Mouse (Mus musculus) lung, embryonic 15.5 days (tissue): ENCODE measurements at regions not wholly inside any gene's neighbourhood (a gene's known extent, or its start where the extent isn't known, plus 50 kb on each side); places are given as distances from the start of the nearest gene placed in this dataset.

Experiments
- ATAC-seq: fragments of 200-750 bp; cut with Nextera tagmentation; 2 replicates; pipeline ENCODE4 v1.8.0; 2017; ENCODE audit warnings: moderate number of reproducible peaks, borderline replicate concordance; ENCODE audit not compliant: low FRiP score, low TSS enrichment; ENCODE audit errors: extremely low read depth
- H3K27ac ChIP-seq: fragments of 300-500 bp; sonication (generic); 2 replicates; pipeline ENCODE4 v1.5.1; 2015; ENCODE audit warnings: moderate library complexity, mild to moderate bottlenecking, inconsistent platforms
- H3K27me3 ChIP-seq: fragments of 300-500 bp; sonication (generic); 2 replicates; pipeline ENCODE4 v1.6.1; 2015; ENCODE audit warnings: inconsistent platforms
- H3K36me3 ChIP-seq: fragments of 300-500 bp; sonication (generic); 2 replicates; pipeline ENCODE4 v1.6.1; 2015; ENCODE audit warnings: inconsistent platforms
- H3K4me1 ChIP-seq: fragments of 300-500 bp; sonication (generic); 2 replicates; pipeline ENCODE4 v1.6.1; 2015; ENCODE audit warnings: inconsistent platforms
- H3K4me2 ChIP-seq: fragments of 300-500 bp; sonication (generic); 2 replicates; pipeline ENCODE4 v1.6.1; 2015; ENCODE audit warnings: inconsistent platforms, mild to moderate bottlenecking, moderate library complexity
- H3K4me3 ChIP-seq: fragments of 300-500 bp; sonication (generic); 2 replicates; pipeline ENCODE4 v1.5.1; 2015; ENCODE audit warnings: mild to moderate bottlenecking, inconsistent platforms
- H3K9ac ChIP-seq: fragments of 300-500 bp; sonication (generic); 2 replicates; pipeline ENCODE4 v1.6.1; 2015; ENCODE audit warnings: inconsistent platforms
- H3K9me3 ChIP-seq: fragments of 300-500 bp; sonication (generic); 2 replicates; pipeline ENCODE4 v1.6.1; 2016; ENCODE audit warnings: inconsistent platforms
- WGBS: fragments of 180-500 bp; shearing (Covaris S2); methylation state at CpG from one replicate; pipeline ENCODE4 v1.1.7; 2015; 5-methylcytosine and 5-hydroxymethylcytosine counted together

- no peak overlapping the region for H3K4me3 ChIP-seq
- H3K9ac ChIP-seq: no peak overlapping the region
- H3K4me1 ChIP-seq: no peaks in the 10 kb centered on the region
- no peaks in the 10 kb centered on the region for H3K9me3 ChIP-seq
- H3K27me3 ChIP-seq: no peaks in the 10 kb centered on the region
- H3K4me2 ChIP-seq: no peak overlapping the region
- H3K27ac ChIP-seq: no peak overlapping the region
- H3K36me3 ChIP-seq: no peaks in the 10 kb centered on the region
- no peak for ATAC-seq
- WGBS: 52% methylated on average over 4 of the region's 4 CpGs
Observed at GRCm38 (mm10) chr6:4441618-4442167, 62.9 kb upstream of the Col1a2 start.

DNA sequence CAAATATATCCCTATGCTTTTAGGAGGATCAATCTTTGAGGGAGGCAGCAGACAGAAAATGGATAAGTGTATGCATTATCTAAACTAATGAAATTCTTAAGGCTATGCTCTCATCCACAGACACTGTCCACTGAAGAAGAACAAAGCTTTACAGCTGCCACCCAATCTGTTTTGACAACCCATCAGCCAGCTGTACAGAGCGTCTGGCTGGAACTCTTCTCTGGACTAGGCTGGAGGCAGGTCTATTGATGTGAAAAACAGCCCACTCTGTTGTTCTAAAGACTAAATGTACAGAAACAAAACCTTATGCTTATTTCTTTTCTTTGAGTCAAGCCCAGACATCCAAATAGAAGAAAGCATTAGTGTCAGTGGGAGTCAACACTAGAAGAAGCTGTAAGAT lies 58.7 kb upstream of the Col1a2 start:
- WGBS: 43% methylated on average over 1 of the region's 1 CpGs
- no peaks in the 10 kb centered on the region for H3K4me1 ChIP-seq
- no peak overlapping the region for H3K27ac ChIP-seq
- no peak overlapping the region for H3K4me3 ChIP-seq
- H3K9ac ChIP-seq: no peak overlapping the region
- ATAC-seq: 0 out of 2 replicates have a peak, but pooled peaks have one; percentile 48
- H3K27me3 ChIP-seq: no peaks in the 10 kb centered on the region
- H3K4me2 ChIP-seq: no peak overlapping the region
- no peaks in the 10 kb centered on the region for H3K9me3 ChIP-seq
- H3K36me3 ChIP-seq: no peaks in the 10 kb centered on the region

DNA sequence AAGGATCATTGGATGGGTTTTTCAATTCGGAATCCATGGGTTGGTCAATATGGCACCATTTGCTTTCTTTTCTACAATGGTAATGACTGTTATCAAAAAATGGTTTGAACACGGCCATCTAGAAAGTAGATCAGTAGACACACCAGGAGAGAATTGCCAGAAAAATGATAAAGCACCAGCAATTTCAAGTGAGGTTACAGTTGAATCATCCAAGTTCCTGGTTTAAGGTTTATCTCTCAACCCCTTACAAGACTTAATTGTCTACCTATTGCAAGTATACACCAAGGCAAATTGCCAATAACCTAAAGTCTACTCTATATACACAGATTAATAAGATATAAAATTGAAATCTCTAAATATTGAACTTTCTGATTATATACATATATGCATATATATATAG lies 53.4 kb upstream of the Col1a2 start:
- WGBS: 91% methylated on average over 2 of the region's 2 CpGs
- no peaks in the 10 kb centered on the region for H3K27me3 ChIP-seq
- H3K4me1 ChIP-seq: peaks cover 4% of the 10 kb centered on the region
- H3K9ac ChIP-seq: no peak overlapping the region
- H3K36me3 ChIP-seq: no peaks in the 10 kb centered on the region
- no peak for ATAC-seq
- no peak overlapping the region for H3K27ac ChIP-seq
- H3K9me3 ChIP-seq: no peaks in the 10 kb centered on the region
- no peak overlapping the region for H3K4me3 ChIP-seq
- H3K4me2 ChIP-seq: no peak overlapping the region
